Mouse (Mus musculus) erythroid progenitor cell, adult 5-6 weeks (primary cell): ENCODE measurements around the gene Cd37. TPM values are rescaled to one million over a fixed set of nuclear protein-coding genes. Genes with fewer than 3 reads are reported as not detected.
A peak's percentile ranks its signal among the peaks of the same experiment; 100 is the strongest.

Source experiments
- ATAC-seq: replicated peaks from 2 replicates; pipeline ENCODE4 v1.8.0; 2016; ENCODE audit warnings: moderate number of reproducible peaks, mild to moderate bottlenecking, moderate TSS enrichment, inconsistent platforms; ENCODE audit not compliant: poor library complexity, low FRiP score, severe bottlenecking
- total RNA-seq, 2 experiments: library from RNA; stranded (forward) in 1 of 2; stranded (reverse) in 1 of 2; fragments of 150-400 nt in 1 of 2; fragments of 186-747, 209-891 nt in 1 of 2; gene quantifications; 2 replicates each; pipeline versions ENCODE4 v1.2.3 to v1.2.4; 2015 to 2017; ENCODE audit warnings: low replicate concordance in 2 of 2

The Cd37 gene
- total RNA-seq, 2 experiments from 2014 or later = 54.8 to 82.2 TPM

DNA sequence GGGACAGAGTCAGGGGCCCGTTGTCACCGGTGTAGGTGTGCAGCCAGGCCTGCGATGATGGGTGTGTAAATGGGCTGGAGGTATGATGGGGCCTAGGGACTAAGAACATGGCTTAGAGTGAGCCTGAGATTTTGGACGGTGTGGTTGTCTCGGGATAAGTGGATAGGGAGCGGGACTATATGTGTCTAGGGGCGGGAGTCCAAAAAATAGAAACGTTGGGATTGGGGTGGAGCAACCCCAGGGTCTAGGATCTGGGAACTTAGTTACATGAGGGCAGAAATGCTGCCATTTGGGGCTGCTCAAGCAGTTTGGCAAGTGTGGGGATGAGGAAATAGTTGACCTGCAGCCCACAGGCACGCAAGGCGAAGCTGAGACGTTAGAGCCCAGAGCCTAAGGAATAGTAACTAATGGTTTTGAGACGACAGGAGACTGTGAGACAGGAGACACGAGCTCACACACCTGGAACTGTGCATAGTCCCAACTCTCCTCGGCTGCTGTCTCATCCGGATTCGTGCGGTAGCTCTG lies 3.2 kb downstream of the Cd37 start:
- ATAC-seq = no peak

DNA sequence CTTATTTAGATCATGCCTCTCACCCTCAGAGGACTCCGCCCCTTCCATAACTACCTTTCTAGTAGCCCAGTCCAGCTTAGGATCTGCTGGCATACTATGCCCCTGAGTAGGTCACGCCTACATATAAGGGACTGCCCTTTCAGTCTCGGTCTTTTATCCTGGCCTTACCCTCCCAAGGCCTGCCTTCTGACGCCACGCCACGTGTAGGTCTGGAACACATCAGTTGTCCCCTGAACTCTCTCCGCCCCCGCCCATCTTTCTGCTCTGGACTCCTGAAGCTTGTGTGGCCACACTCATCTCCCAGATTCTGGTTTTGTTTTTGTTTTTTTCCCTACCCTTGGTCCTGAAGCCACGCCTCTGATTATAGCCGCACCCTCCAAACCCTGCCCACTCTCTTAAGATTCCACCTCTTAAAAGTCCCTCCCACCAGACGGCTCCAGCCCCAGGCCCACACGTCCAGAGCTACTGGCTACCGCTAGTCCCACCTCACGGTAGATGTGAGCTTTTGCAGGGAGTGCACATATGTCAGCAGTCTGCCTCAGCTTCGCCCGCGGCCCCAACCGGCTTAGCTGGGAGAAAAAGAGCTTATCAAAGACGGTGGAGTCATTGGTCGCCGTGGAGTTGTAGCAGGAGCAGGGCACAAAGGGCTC lies 3.9 kb downstream of the Cd37 start:
- no peak for ATAC-seq

DNA sequence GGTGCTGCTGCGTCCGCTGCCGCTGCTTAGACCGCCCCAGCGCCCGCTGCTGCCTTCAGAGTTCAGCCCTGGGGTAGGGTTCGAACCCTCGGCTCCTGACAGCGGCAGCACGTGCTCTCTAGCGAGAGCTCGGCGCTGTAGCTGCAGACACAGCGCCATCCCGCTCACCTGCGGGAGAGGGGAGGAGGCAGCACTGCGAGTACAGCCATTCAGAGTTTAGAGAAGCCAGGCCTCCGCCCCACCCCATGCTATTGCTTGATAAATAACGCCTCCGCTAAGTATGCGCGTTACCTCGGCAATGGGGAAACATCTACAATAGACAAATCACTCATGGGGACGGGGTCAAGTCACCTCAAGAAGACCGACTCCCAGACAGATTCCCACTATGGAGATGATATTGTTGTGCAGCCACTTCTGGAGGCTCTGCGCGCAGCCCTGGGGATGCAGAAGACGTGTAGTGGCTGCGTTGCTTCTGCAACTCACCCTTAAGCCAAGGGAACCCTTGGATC lies 4.5 kb downstream of the Cd37 start:
- ATAC-seq = no peak

DNA sequence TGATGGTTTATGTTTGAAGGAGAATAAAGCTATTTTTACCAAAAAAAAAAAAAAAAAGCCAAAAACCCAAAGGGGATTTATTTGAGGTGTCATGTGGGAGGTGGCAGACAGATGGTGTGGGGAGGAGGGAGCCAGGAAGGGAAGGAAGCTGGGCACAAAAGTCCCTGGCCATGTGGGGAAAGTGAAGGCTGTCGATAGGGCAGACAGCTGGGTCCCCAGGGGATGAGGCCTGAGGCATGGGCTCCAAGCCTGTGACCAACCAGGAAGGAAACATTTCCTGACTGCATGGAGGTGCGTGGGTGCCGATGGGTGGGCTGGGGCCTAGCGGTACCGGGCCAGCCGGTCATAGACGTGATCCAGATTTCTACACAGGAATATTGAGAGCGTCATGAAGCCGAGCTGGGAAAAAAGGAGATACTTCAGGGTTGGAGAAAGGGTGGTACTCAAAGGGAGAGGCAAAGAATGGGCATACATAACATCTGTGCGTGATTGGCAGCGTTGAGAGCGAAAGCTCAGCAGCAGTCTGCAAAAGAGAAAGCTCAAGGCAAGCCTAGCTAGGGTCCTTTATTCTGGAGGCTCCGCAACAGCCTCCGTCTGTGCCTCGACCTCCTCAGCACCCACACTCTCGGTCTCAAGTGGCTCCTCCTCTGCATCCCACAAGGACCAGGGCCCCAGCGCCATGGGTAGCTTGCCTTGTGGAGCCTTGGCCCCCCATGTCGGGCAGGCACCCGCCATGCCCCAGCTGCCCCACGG lies 5.2 kb downstream of the Cd37 start:
- no peak for ATAC-seq

DNA sequence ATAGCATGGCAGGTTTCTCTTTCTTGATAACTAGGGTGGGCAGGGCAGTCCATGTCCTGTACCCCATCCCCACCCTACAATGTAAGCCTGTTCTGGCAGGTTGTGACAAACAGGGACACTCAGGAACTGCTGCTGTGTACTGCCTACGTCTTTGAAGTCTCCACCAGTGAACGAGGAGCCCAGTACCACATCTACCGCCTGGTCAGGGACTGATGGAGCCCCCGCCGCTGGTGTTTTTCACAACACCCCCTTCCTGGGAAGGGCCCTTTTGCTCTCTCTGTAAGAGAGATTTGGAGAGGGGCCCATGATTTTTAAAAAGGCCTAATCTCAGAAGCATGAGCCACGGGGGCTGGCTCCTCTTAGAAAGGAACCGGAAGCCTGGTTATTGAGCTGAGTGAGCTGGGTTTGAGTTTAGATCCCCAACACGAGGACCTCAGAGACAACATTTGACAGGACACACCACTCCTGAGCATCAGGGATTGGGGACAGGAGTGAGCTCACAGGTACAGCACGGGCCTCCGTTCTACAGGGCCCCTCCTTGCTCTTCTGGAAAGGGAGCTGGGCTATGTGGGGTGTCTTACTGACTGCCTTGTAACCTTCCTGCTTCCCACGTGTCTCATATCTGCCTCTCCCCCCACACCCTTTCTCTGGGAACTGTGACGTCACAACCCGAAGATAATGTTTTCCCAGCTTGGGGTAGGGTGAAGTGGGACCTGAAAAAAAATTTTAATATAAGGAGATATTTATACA lies 6.0 kb downstream of the Cd37 start:
- ATAC-seq = no peak

DNA sequence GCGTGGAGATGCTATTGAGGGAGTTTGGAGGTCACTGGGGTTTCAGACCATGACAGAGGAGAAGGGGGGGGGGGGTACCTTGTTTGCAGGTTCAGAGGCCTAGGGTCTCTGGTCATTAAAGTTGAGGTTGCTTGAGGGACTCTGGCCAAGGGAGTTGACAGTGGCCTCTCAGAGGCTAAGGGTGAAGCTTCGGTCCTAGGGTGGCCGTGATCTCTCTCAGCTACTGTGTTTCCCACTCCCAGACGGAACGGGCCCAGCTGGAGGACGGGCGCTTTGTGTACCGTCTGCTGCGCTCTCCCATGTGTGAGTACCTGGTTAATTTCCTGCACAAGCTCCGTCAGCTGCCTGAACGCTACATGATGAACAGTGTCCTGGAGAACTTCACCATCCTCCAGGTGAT lies 7.0 kb downstream of the Cd37 start:
- no peak for ATAC-seq

DNA sequence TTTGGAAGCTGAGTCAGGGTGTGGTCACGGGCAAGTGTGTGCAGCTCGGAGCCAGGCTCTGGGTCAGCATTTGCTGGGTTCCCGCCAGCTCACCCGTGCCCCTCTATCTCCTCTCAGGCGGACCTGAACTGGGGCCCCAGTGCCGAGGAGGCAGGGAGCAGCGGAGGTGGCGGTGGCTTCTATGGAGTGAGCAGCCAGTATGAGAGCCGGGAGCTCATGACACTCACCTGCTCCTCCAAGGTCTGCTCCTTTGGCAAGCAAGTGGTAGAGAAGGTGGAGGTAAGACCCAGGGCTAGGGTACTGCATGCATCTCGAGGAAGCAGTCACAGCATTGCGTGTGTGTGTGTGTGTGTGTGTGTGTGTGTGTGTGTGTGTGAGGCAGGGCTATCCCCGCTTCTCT lies 7.7 kb downstream of the Cd37 start:
- ATAC-seq = no peak

DNA sequence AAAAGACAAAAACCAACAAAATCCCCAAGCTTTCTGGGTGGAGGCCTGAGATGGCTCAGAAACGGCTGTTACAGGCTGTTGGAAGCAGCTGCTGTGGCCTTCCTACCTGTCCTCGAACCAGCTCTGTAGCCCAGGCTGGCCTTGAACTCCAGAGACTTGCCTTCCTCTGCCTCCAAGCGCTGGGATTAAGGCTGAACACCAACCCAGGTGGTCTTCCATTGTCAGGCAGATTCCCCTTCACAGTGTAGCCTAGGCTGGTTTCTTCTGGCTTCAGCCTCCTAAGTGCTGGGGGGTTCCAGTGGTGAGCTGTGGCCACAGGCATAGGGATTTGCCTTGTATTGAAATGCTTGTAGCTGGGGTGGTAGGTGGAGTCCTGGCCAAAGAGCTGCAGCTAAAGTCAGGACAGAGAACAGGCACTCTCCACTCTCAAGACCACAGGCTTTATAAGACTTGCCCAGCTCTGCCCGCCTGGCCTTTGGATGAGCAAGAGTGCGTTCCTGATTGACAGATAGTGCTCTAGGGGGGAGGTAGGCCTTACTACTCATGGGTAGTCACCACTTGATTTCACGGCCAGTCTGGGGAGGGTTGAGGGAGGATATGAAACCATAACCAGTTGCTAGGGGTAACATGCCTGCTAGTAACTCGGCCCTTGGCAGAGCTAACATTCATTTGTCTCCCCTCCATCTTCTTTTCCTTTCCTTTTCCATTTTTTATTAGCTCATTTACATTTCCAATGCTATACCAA lies 9.3 kb downstream of the Cd37 start:
- no peak for ATAC-seq

DNA sequence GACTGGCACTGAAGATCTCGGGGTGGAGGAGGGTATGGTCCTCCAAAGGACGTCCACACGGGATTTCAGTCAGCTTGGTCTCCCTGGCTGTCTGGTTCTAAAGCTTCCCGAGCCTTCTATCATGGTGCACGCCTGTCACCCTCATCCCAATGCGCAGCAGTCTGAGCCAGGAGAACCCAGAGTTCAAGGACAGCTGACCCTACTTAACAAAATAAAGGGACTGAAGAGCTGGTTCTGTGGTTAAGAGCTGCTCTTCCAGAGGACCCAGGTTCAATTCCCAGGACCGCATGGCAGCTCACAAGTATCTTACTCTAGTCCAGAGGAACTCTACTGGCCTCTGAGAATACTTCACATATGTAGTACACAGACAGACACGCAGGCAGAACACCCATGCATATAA lies 9.9 kb downstream of the Cd37 start:
- ATAC-seq = no peak

DNA sequence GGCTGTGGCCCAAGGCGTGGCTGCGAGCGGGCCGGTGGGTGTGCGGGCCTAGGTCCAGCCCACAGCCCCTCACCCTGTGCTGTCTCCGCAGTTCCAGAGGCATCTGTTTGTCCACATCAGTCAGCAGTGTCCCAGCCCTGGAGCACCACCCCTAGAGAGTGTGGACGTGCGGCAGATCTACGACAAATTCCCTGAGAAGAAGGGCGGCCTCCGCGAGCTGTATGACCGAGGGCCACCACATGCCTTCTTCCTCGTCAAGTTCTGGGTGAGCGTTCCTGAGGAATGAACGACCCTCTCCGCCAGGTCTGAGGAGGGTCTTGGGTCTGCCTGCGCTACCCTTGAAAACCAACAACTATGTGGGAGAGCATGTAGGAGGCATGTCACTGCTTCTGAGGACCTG lies 10.4 kb downstream of the Cd37 start:
- ATAC-seq = no peak

DNA sequence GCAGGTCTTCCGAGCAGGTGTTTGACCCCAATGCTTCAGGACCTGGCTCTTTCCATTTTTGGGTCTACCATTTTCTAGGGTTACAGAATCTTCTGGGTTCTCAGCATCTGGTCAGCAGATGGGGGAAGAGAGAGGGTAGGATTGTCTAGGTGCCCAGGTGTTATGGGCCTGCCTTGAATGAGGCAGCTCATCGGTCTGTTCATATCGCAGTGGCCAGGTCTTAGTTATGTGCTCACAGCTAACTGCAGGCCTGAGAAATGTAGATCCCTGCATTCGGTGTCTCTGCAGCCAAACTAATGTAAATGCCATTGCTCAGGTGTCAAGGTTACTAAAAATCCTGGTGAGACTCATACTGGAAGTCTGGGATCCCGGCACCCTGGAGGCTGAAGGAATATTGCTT lies 12.5 kb downstream of the Cd37 start:
- no peak for ATAC-seq

DNA sequence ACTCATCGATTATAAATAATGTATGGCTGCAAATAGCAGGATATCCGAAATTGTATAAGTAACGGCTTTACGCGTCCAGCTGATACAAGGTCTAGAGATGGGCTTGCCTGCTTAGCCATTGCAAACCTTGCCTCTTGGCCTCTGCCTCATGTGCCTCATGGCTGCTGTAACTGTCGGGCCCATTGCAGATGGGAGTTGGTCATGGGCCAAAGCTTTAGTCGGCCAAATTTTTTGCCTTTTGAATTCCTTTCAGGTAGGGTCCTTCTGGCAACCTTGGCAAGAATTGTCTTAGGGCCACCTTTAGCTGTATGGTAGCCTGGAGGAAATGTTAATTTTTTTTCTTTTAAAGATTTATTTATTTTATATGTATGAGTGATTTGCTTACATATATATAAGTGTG lies 14.1 kb downstream of the Cd37 start:
- ATAC-seq = no peak

DNA sequence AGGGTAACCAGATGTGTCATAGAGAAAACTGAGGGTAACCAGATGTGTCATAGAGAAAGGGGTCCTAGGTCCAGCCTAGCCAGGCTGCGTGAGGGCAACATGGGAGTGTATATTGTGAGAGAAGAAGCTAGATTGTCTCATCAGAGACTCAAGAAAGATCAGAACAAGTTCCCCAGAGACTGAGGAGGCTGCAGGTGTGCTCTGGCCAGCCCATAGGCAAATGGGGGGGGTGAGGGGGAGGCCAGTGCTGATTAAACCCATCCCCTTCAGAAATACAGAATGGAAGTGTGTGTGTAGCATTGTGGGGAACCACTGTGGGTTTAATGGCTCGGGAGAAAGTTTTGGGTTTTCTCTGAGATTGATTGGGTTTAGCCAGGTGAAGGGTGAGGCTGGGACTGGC lies 17.2 kb downstream of the Cd37 start:
- no peak for ATAC-seq

DNA sequence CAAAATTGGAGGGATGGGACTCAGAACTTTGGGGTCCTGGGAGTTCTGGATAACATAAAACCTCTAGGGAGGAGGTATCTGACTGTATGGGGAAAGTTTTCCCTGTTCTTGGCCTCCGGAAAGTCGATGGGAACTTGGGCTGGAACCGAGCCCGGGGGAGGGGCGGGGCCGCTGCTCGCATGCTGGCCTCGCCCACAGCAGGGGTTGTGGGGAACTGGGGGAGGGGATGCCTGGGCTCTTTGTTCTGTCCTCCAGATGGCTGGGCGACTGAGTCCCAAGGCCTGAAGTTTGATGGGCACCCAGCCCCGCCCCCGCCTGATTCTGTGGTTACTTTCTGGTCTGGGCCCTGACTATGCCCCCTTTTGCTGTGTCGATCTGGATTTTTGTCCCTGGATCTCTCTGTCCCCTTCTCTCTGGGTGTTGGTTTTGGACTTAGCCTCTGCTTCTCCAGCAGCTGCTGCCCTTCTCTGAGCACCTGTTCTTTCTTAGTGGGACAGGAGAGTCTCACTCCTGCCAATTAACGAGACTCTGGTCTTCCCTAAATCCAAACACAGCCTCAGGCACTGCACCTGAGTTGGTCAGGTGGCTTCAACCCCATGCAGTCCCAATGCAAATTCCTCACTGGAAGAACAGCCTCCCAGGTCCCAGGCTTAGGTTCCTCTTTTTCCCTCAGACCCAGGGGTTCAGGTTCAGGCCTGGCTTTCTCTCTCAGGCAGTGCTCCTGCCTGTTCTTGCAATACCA lies 22.3 kb downstream of the Cd37 start:
- no peak for ATAC-seq

DNA sequence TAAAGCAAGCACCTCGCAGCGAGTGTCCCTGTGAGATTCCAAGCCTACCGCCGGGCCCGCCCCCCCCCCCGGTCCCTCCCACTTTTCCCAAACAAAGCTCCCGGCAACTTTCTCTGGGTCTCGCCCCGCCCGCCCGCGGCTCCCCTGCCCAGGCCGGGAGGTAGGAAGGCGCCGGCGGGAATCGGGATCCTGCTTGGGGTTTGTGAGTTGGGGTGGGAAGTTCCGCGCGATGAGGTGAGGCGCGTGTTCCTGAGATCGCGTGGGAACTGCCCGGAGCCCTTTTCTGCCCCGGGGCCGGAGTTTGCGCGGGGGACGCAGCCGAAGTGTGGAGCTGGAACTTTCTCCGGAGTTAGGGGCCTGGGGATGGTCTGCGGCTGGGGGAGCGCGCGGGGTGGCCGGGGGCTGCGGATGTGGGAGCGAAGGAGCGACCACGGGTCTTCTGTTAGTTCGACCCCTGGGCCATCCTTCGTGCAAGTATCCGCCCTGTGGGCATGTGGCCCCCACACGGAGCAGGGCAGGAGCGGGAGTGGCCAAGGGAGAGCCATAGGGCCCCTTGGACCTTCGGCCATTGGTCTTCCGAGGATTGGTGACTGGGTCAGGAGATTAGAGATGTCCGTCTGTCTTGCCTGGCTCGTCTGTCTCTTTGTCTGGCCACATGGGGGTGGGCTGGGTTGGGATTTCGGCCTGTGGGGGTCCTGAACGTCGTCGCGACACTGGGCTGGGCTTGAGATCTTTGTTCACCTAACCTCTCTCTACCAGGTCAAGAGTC lies 23.1 kb downstream of the Cd37 start, which contains the start of gene Tead2:
TSS of gene Tead2 (plus strand) at position 81 of the 769 bp plus-strand sequence.
- ATAC-seq = no peak

DNA sequence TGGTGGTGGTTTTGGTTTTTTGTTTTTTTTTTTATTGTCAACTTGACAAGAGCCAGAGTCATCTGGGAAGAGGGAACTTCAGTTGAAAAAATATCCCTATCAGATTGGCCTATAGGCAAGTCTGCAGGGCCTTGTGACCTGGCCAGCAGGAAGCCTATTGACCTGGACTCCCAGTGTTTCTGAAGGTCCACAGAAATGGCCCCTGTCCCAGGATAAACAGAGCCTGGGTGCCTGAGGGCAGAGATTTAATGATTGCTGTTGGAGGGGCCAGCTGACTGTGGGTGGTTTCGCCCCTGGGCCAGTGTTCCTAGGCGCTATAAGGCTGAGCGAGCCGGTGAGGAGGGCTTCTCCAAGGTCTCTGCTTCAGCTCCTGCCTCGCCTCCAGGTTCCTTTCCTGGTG lies 25.2 kb downstream of the Cd37 start:
- ATAC-seq = no peak

DNA sequence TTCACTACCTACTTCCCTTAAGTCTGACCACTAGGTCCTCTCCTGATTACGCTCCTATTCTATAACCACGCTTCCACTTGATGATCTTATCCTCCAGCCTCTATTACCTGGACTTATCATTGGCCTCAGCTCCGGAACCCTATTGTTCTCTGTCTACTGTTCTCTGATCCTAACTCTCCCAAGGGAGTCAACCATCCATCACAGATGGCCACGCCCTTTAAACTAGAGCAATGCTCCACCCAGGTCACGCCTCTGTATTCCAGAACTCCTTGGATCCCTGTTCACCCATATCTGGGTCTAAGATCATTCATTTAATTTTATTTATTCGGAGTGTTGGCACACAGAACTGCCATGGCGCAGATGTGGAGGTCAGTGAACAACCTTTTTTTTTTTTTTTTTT lies 26.6 kb downstream of the Cd37 start:
- no peak for ATAC-seq

DNA sequence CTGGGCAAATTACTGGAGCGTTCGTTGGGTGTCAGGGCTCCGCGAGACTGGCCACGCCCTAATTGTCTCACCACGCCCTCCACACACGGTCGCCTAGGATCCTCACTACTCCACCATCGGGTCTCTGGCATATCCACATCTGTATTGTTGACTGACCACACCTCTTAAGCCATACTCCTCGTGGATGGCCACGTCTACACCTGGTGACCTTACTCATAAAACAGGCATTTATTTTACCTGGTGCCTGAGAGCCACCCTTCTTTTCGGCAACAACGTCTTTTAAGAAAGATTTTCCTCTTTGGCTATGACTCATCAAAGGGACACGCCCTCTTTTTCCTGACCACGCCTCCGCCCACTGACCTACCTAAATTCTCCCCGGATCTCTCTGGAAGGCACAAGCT lies 27.1 kb downstream of the Cd37 start, which contains the start of gene Dkkl1:
TSS of gene Dkkl1 (minus strand) at position 297 of the 401 bp plus-strand sequence.
- ATAC-seq = peak; percentile 89
